Mouse (Mus musculus): Measurements from ENCODE around the gene Slc12a8.

DNA sequence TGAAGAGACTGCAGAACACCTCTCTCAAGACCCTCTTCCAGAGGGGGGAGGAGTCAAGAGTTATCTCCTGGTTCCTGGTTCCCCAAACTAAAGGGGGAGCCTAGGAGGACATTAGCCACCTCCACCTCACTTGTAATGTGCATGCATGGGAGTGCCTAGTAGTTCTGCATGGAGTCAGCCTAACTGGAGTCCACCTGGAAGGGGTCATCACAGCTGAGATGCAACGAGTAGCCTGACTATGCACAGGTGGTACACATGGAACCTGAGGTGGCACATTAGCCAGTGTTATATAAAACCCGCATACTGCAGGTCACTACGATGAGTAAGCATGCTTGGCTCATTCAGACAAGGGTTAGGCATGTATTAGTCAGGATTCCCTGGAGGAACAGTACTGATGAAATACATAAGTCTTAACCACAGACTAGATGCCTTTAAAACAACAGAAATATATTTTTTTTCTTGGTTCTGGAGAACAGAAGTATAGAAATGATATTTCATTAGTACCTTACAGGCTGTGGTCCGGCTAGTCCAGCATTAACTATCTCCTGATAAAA is 149.9 kb downstream of the Slc12a8 start:
- TF ChIP-seq CTCF (IDR thresholded peaks at IDR 0.05; ENCODE audit: low read depth) (no peak), EP300 (IDR thresholded peaks at IDR 0.05; ENCODE audit: low read depth) (no peak)
